In genomic region chr13:101729248-101730055, GRCm38 (mm10) we compare ENCODE assay signal across 7 mouse cellular contexts. TPM values are rescaled to one million over a fixed set of nuclear protein-coding genes. Genes with fewer than 3 reads are reported as not detected.
DNase-seq lines count a peak whose midpoint lies in the region; ATAC-seq and TF ChIP-seq lines count a peak whose summit lies in the region.

No protein-coding gene starts in this region.

- H3K27ac ChIP-seq in forebrain, embryonic 10.5 days = 0 out of 2 replicates have a peak overlapping the region, but pooled peaks have one; percentile 46
- no peak overlapping the region for H3K27ac ChIP-seq in intestine, postnatal 0 days (ENCODE audit: low read depth, low read length)
- peak overlapping the region; percentile 49; the same call in 1 of the 2 replicates for H3K27ac ChIP-seq in stomach, postnatal 0 days (replicated peaks)

- ATAC-seq in megakaryocyte, adult 5-6 weeks (ENCODE audit: poor library complexity, severe bottlenecking) = no peak
- 0 out of 2 replicates have a peak, but pooled peaks have one; percentile 36 for ATAC-seq in intestine, postnatal 0 days
- ATAC-seq in stomach, postnatal 0 days (ENCODE audit: low FRiP score, low TSS enrichment) = no peak

- H3K4me3 ChIP-seq in megakaryocyte, embryonic 14.5 days (replicated peaks) = peak overlapping the region; percentile 9
- no peak overlapping the region for H3K4me3 ChIP-seq in forebrain, embryonic 10.5 days
- no peak overlapping the region for H3K4me3 ChIP-seq in intestine, postnatal 0 days (ENCODE audit: low read depth, low read length)
- no peak overlapping the region for H3K4me3 ChIP-seq in stomach, postnatal 0 days (ENCODE audit: low read depth, low read length)

- TF ChIP-seq EP300 in stomach, postnatal 0 days (optimal IDR thresholded peaks at IDR 0.05) = no peak

- H3K9ac ChIP-seq in intestine, postnatal 0 days (ENCODE audit: low read depth, low read length) = no peak overlapping the region
- no peak overlapping the region for H3K9ac ChIP-seq in stomach, postnatal 0 days (ENCODE audit: low read length)

- H3K9me3 ChIP-seq in megakaryocyte, embryonic 14.5 days = no peaks in the 10 kb centered on the region
- H3K9me3 ChIP-seq in forebrain, embryonic 10.5 days = no peaks in the 10 kb centered on the region
- H3K9me3 ChIP-seq in intestine, postnatal 0 days (ENCODE audit: control insufficient read depth) = no peaks in the 10 kb centered on the region
- H3K9me3 ChIP-seq in stomach, postnatal 0 days (ENCODE audit: control insufficient read depth, low read length) = no peaks in the 10 kb centered on the region

- peak; percentile 29 for DNase-seq in forebrain, embryonic 10.5 days (ENCODE audit: extremely low spot score, low spot score)
- DNase-seq in stomach, postnatal 0 days (ENCODE audit: low spot score) = no peak
- DNase-seq in left cerebral cortex, postnatal 14 days (ENCODE audit: low spot score in 2 of 2) = no peak
- no peak for DNase-seq in layer of hippocampus, adult 11-12 months (ENCODE audit: low spot score)

- no peak for TF ChIP-seq CTCF in intestine, postnatal 0 days (IDR thresholded peaks at IDR 0.05; ENCODE audit: low read depth)
- TF ChIP-seq CTCF in stomach, postnatal 0 days (IDR thresholded peaks at IDR 0.05; ENCODE audit: low read depth) = no peak

- H3K4me1 ChIP-seq in megakaryocyte, embryonic 14.5 days = peaks cover 85% of the 10 kb centered on the region
- H3K4me1 ChIP-seq in forebrain, embryonic 10.5 days = peaks cover 32% of the 10 kb centered on the region
- H3K4me1 ChIP-seq in intestine, postnatal 0 days (replicated peaks; ENCODE audit: control insufficient read depth, insufficient read depth, low read length) = no peaks in the 10 kb centered on the region; the same call in 1 of the 2 replicates
- peaks cover 12% of the 10 kb centered on the region for H3K4me1 ChIP-seq in stomach, postnatal 0 days (replicated peaks; ENCODE audit: control insufficient read depth, insufficient read depth)

- H3K4me2 ChIP-seq in intestine, postnatal 0 days (replicated peaks; ENCODE audit: low read depth) = no peak overlapping the region
- H3K4me2 ChIP-seq in stomach, postnatal 0 days (replicated peaks; ENCODE audit: low read depth) = no peak overlapping the region

- H3K27me3 ChIP-seq in megakaryocyte, embryonic 14.5 days (replicated peaks) = no peaks in the 10 kb centered on the region
- no peaks in the 10 kb centered on the region for H3K27me3 ChIP-seq in forebrain, embryonic 10.5 days (ENCODE audit: poor library complexity, severe bottlenecking)
- H3K27me3 ChIP-seq in intestine, postnatal 0 days (replicated peaks; ENCODE audit: control insufficient read depth, insufficient read depth, low read length) = no peaks in the 10 kb centered on the region
- no peaks in the 10 kb centered on the region for H3K27me3 ChIP-seq in stomach, postnatal 0 days (ENCODE audit: control insufficient read depth, insufficient read depth, low read length)

- H3K36me3 ChIP-seq in megakaryocyte, embryonic 14.5 days (replicated peaks; ENCODE audit: low read length) = peaks cover 52% of the 10 kb centered on the region
- H3K36me3 ChIP-seq in forebrain, embryonic 10.5 days (replicated peaks) = no peaks in the 10 kb centered on the region
- no peaks in the 10 kb centered on the region; the same call in 1 of the 2 replicates for H3K36me3 ChIP-seq in intestine, postnatal 0 days (ENCODE audit: control insufficient read depth, insufficient read depth)
- 0 out of 2 replicates have a peak, but pooled peaks cover 2% of the 10 kb centered on the region for H3K36me3 ChIP-seq in stomach, postnatal 0 days (ENCODE audit: control insufficient read depth, insufficient read depth, low read length)

- WGBS in forebrain, embryonic 10.5 days = 68% methylated on average over 4 of the region's 4 CpGs
- 80% methylated on average over 4 of the region's 4 CpGs for WGBS in intestine, postnatal 0 days
- 72% methylated on average over 4 of the region's 4 CpGs for WGBS in stomach, postnatal 0 days

- intact Hi-C loops in left cerebral cortex, postnatal 14 days (cut with DNase I) = no loop called here

RNA-seq across cellular contexts. Expression of gene Pik3r1, which starts 38.6 kb away (rescaled TPM):
- 3.9 and 4.2 TPM in 2 replicates for polyA plus RNA-seq in megakaryocyte, embryonic 14.5 days (2012; ENCODE audit: insufficient read depth, low replicate concordance)
- total RNA-seq in megakaryocyte, adult 5-6 weeks (2015) = 67.7 and 93.8 TPM in 2 replicates
- 56.5 and 69.6 TPM in 2 replicates for total RNA-seq in megakaryocyte, adult 5-6 weeks (2017)
- polyA plus RNA-seq in forebrain, embryonic 10.5 days (2016; fragmentation: Nextera tagmentation; extraction: Ambion mirVana) = 11.5 and 12.5 TPM in 2 replicates
- polyA plus RNA-seq in intestine, postnatal 0 days (2015; fragmentation: Nextera tagmentation; extraction: Ambion mirVana) = 14.7 and 17.5 TPM in 2 replicates
- 36.0 and 44.6 TPM in 2 replicates for polyA plus RNA-seq in stomach, postnatal 0 days (2015; fragmentation: Nextera tagmentation; extraction: Ambion mirVana)
- total RNA-seq in left cerebral cortex, postnatal 14 days (2021) = 100 to 1,000 TPM; 145 to 173 TPM
